Mouse (Mus musculus) lung, postnatal 0 days (tissue): ENCODE results near the gene Jazf1.

ENCODE experiments used
- CTCF ChIP-seq: IDR thresholded peaks from 2 replicates; pipeline ENCODE4 v1.5.1; 2016; ENCODE audit warnings: antibody characterized with exemption, mild to moderate bottlenecking
- EP300 ChIP-seq: IDR thresholded peaks from 2 replicates; pipeline ENCODE4 v1.6.1; 2016; ENCODE audit warnings: antibody characterized with exemption, mild to moderate bottlenecking, control low read depth

DNA sequence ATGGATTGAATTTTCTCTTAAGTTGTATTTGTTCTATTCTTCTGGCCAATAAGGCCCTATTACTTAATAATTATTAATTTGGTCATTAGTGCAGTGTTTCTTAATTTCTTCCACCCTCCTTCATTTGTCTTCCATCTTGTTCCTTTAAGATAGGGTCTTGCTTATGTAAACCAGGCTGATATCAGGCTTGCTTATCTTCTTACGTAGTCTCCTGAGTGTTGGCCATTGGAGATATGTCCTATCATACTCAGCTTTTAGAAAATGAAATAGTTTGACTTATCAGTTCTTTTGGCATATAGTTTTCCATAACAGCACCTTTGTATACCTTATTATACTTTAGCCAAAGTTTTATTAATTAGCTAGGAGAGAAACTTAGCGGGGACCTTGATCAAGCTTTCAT, 333.8 kb downstream of the Jazf1 start:
- no peak for TF ChIP-seq CTCF
- no peak for TF ChIP-seq EP300
